Mouse (Mus musculus): ENCODE measurements around the gene AI837181.

AI837181 gene

GRCm38 (mm10) chr19:5447515-5448353 is 22.8 kb downstream of the AI837181 start, which contains the start of gene Fosl1:
Gene Fosl1 (plus strand): TSS chr19:5447547.
- no peak for DNase-seq (ENCODE audit: low spot score)

DNA sequence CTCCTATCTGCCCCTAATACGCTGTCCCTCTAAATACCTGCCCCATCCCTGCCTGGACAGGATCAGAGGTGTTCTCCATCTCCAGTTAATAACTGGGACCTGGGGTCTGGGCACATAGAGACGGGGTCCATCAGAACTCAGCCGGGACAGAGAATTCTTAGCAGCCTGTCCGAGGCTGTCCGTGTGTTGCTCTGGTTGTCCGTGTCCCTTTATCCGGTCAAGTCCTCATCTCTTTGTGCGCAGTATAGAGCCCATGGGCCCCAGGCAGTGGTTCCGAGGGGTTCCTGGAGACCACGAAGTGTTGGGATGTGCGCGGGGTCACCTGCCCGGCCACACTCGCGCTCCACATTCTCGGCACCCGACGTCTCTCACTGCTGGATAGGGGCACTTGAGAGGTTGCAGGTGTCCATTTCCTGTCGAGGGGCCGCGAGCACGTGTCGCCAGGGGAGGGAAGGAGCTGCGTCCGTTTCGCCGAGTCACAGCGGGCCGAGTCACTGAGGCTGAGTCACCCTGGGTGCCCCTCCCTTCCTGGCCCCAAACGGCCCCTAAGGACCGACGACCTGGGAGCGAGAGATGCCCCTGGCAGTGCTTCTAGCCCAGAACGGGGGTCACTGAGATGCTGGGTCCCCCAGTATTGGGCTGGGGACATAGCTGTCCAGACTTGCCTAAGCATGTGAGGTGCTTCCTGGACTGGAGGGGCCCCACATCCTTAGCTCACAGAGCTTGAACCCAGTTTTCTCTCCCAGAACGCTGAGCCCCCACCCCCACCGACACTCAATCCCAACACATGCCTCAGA is 23.6 kb downstream of the AI837181 start:
- no peak for DNase-seq (ENCODE audit: low spot score)

DNA sequence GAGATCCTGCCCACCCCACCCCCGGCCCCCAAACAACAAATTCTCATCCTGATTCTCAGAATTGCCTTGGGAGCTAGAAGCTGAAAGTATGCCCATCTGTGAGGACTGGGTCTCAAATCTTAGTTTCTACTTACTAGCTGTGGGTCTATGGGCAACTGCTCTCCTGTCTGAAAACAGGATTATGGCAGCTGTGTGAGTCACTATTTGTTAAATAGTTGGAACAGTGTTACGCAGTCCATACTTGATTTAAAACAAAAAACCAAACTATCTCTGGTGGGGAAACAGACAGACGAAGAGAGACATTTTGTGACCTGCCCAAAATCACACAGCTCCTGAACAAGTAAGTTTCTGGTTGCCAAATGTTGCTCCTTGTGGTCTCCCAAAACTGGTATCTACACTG is 24.7 kb downstream of the AI837181 start:
- no peak for DNase-seq (ENCODE audit: low spot score)

- DNase-seq (ENCODE audit: low spot score), result no peak
Measured at GRCm38 (mm10) chr19:5451766-5452165, 26.8 kb downstream of the AI837181 start.

- no peak for DNase-seq (ENCODE audit: low spot score)
Measured at GRCm38 (mm10) chr19:5455037-5455436, 30.1 kb downstream of the AI837181 start.

- DNase-seq (ENCODE audit: low spot score), result no peak
Measured at GRCm38 (mm10) chr19:5455568-5455967, 30.6 kb downstream of the AI837181 start.

- no peak for DNase-seq (ENCODE audit: low spot score)
Measured at GRCm38 (mm10) chr19:5456241-5456921, 31.4 kb downstream of the AI837181 start.

GRCm38 (mm10) chr19:5456922-5457745 is 32.2 kb downstream of the AI837181 start:
- peak; percentile 88 for DNase-seq (ENCODE audit: low spot score)

- no peak for DNase-seq (ENCODE audit: low spot score)
Measured at GRCm38 (mm10) chr19:5457746-5458442, 33.0 kb downstream of the AI837181 start, which contains the start of gene Ccdc85b. Gene Ccdc85b (minus strand): TSS chr19:5457894.

GRCm38 (mm10) chr19:5459019-5459418 is 34.1 kb downstream of the AI837181 start:
- no peak for DNase-seq (ENCODE audit: low spot score)

DNA sequence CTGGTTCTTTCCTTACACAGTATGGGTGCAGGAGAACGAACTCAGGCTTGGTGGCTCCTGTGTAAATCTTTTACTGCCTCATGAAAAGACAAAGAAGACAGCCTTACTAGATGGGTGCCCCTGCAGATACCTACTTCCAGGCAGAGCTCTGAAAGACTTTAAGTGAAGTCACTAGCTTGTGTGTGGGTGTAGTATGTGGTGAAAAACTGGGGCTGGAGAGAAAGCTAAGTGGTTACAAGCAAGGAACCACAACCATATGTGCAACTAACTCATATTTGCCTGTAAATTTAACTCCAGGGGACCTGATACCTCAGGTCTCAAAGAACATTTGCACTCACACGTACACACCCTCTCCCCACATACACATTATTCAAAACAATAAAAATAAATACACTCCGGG is 35.0 kb downstream of the AI837181 start:
- DNase-seq (ENCODE audit: low spot score), result no peak

DNA sequence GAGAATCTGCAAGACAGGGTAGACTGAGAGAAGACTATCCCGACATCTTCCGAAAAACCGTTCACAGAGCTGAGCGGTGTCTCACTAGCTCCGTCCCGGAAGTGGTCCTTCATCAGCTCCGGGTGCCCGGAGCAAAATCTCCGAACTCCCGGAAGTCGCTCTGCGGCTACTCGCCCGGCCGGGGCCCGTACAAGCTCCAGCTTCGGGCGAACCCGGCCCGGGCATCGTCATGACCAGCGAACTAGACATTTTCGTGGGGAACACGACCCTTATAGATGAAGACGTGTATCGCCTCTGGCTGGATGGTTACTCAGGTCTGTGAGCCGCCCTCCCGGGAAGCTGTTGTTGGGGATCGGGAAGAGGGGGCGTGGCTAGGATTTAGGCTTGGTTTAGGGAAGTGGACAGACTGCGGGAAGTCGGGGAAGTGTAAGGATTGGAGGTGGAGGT is 35.5 kb downstream of the AI837181 start, which contains the start of gene Fibp:
Fibp (plus strand) TSS at position 151 of the 447 bp plus-strand sequence.
- peak; percentile 73 for DNase-seq (ENCODE audit: low spot score)

GRCm38 (mm10) chr19:5461411-5461810 is 36.5 kb downstream of the AI837181 start:
- DNase-seq (ENCODE audit: low spot score), result no peak

DNA sequence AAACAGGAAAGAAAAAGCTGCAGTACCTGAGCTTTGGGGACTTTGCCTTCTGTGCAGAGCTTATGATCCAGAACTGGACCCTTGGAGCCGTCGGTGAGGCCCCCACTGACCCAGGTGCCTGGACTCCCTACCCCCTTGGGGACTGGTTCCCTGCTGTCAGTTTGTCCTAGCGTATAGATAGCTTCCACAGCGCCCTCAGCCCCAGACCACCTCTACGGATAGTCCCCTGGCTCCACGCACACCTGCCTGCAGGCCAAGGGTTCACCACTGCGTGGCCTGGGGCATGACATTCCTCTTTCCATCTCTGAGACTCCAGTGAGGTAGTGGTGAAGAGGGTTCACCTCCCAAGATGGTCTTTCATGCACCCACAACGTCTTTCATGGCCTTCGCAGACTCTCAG is 38.3 kb downstream of the AI837181 start:
- DNase-seq (ENCODE audit: low spot score), result no peak

DNA sequence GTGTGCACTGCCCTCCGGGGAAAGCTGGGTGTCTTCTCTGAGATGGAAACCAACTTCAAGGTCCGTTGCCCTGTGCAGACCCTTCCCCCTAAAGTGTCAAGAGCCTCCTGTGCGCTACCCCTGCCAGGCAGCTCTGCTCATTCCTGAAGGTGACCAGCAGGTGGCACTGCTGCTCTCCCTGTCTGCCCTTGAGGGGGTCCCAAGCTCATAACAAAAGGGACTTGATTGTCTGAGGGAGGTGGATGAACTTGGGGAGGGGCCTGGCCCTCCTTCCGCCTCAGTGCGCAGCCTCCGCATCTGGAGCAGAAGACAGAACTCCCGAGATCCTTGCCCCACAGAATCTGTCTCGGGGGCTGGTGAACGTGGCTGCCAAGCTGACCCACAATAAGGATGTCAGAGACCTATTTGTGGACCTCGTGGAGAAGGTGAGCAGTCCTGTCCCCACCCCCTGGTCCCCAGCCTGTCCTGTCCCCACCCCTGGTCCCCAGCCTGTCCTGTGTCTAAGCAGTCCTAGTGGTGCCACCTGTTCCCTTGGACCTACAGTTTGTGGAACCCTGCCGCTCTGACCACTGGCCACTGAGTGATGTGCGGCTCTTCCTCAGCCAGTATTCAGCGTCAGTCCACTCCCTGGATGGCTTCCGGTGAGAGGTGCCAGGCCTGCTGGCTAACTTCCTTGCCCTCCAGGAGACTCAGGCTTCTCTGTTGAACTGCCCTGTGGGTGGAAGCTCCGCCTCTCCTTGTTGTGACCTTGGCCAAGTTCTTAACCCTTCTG is 39.0 kb downstream of the AI837181 start:
- DNase-seq (ENCODE audit: low spot score), result no peak

- DNase-seq (ENCODE audit: low spot score), result no peak
Measured at GRCm38 (mm10) chr19:5465037-5465436, 40.1 kb downstream of the AI837181 start.

DNA sequence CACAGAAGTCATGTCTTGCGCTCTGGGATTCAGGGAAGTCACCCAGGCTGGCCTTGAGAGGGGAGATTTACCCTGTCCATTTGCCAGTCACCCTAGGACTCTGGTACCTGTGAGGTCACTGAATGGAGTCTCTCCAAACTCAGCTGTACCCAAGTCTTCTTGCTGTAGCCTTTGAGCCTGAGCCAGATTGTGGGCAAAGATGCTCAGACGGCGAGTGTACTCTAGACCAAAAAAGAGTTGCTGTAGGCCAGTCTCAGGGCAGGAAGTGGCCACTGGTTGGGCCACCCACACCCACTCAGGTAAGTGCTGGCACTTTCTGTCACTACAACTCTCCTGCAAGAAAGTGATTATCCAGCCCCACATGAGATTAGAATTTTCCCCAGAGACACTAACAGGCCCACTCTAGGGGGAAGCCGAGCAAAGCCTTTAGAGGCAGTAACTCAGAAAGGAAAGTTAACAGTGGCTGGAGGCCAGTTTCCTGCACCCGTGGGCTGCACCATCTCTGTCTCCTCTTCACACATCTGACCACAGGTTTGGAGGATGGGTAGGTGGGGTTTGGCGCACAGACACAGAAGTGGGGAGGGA is 42.1 kb downstream of the AI837181 start:
- no peak for DNase-seq (ENCODE audit: low spot score)

- no peak for DNase-seq (ENCODE audit: low spot score)
Measured at GRCm38 (mm10) chr19:5468374-5468773, 43.4 kb downstream of the AI837181 start, which contains the start of gene Ctsw. Gene Ctsw (minus strand): TSS chr19:5468507.

DNA sequence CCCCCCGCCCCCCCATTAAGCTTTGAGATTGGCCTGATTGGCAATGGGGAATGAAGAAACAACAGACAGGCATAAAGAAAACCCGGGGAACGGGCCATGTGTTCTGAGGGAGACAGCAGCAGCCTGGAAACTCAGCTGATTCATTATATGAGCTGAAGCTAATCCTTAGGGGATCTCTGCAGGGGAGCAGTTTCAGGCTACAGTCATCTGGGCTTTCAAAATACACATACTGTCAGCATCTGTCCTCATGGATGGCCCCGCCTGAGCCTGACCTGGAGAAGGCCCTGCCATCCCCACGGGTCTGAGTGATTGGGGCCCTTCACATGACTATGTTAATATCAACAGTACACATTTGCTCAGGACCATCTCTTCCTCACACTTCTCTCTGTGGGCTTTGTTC is 46.9 kb downstream of the AI837181 start:
- no peak for DNase-seq (ENCODE audit: low spot score)
